Mouse (Mus musculus) embryonic facial prominence, embryonic 14.5 days (tissue): ENCODE data around the gene Rasgef1c. TPM values are rescaled to one million over a fixed set of nuclear protein-coding genes. Genes with fewer than 3 reads are reported as not detected.

Experiments used
- ATAC-seq: fragments of 200-750 bp; cut with Nextera tagmentation; 2 replicates; pipeline ENCODE4 v1.8.0; 2017; ENCODE audit warnings: low read depth, moderate number of reproducible peaks, moderate TSS enrichment
- DNase-seq: peaks from one replicate; pipeline ENCODE4 v3.0.0-alpha.2; 2015; ENCODE audit warnings: low spot score
- H3K27ac ChIP-seq: fragments of 300-500 bp; sonication (generic); replicated peaks from 2 replicates; pipeline ENCODE4 v1.5.1; 2014; ENCODE audit warnings: low read depth, mild to moderate bottlenecking, low read length, moderate library complexity
- H3K27me3 ChIP-seq: fragments of 300-500 bp; sonication (generic); replicated peaks from 2 replicates; pipeline ENCODE4 v1.6.1; 2014; ENCODE audit warnings: low read length; ENCODE audit not compliant: control insufficient read depth, insufficient read depth
- H3K36me3 ChIP-seq: fragments of 300-500 bp; sonication (generic); 2 replicates; pipeline ENCODE4 v1.6.1; 2014; ENCODE audit warnings: low read length, mixed read lengths; ENCODE audit not compliant: control insufficient read depth, insufficient read depth
- H3K4me1 ChIP-seq: fragments of 300-500 bp; sonication (generic); 2 replicates; pipeline ENCODE4 v1.6.1; 2014; ENCODE audit warnings: antibody characterized with exemption, low read length; ENCODE audit not compliant: control insufficient read depth, insufficient read depth
- H3K4me2 ChIP-seq: fragments of 300-500 bp; sonication (generic); 2 replicates; pipeline ENCODE4 v1.6.1; 2014; ENCODE audit warnings: low read depth, mild to moderate bottlenecking, low read length, moderate library complexity, mixed read lengths
- H3K4me3 ChIP-seq: fragments of 300-500 bp; sonication (generic); 2 replicates; pipeline ENCODE4 v1.5.1; 2014; ENCODE audit warnings: low read depth, mild to moderate bottlenecking, low read length
- H3K9ac ChIP-seq: fragments of 300-500 bp; sonication (generic); 2 replicates; pipeline ENCODE4 v1.6.1; 2014; ENCODE audit warnings: low read depth, mild to moderate bottlenecking, low read length, moderate library complexity, mixed read lengths
- H3K9me3 ChIP-seq: fragments of 300-500 bp; sonication (generic); 2 replicates; pipeline ENCODE4 v1.6.1; 2016; ENCODE audit warnings: low read length; ENCODE audit not compliant: control insufficient read depth
- WGBS: fragments of 180-500 bp; shearing (Covaris S2); extraction: QIAGEN DNeasy Blood & Tissue Kit; methylation state at CpG from one replicate; pipeline ENCODE4 v1.1.7; 2014; 5-methylcytosine and 5-hydroxymethylcytosine counted together
- polyA plus RNA-seq: library from polyadenylated mRNA; unstranded; fragments of >200 nt; fragmentation: Nextera tagmentation; extraction: Ambion mirVana; gene quantifications from 2 replicates; pipeline ENCODE4 v1.2.1, GENCODE M21; 2014

The Rasgef1c gene
- polyA plus RNA-seq, 1 experiment from 2014 or later, result 1.4 TPM

GRCm38 (mm10) chr11:49943901-49944300 lies 42.3 kb downstream of the Rasgef1c start:
- H3K27ac ChIP-seq, result no peak overlapping the region
- H3K27me3 ChIP-seq, result no peaks in the 10 kb centered on the region
- H3K9ac ChIP-seq, result no peak overlapping the region
- DNase-seq (no peak), ATAC-seq (no peak)
- 81% methylated on average over 5 of the region's 5 CpGs for whole genome bisulfite sequencing
- no peak overlapping the region for H3K4me3 ChIP-seq
- H3K4me1 ChIP-seq, result no peaks in the 10 kb centered on the region
- no peaks in the 10 kb centered on the region for H3K36me3 ChIP-seq
- peaks cover 9% of the 10 kb centered on the region; the same call in 1 of the 2 replicates for H3K9me3 ChIP-seq
- H3K4me2 ChIP-seq, result no peak overlapping the region

- ATAC-seq (no peak), DNase-seq (no peak)
- Histone ChIP-seq H3K36me3 (no peaks in the 10 kb centered on the region), H3K4me1 (no peaks in the 10 kb centered on the region), H3K27me3 (no peaks in the 10 kb centered on the region), H3K4me2 (no peak overlapping the region), H3K9me3 (peaks cover 9% of the 10 kb centered on the region; the same call in 1 of the 2 replicates), H3K9ac (no peak overlapping the region), H3K27ac (no peak overlapping the region), H3K4me3 (no peak overlapping the region)
- WGBS, result 85% methylated on average over 4 of the region's 4 CpGs
These were observed 44.1 kb downstream of the Rasgef1c start for GRCm38 (mm10) chr11:49945726-49946125.

DNA sequence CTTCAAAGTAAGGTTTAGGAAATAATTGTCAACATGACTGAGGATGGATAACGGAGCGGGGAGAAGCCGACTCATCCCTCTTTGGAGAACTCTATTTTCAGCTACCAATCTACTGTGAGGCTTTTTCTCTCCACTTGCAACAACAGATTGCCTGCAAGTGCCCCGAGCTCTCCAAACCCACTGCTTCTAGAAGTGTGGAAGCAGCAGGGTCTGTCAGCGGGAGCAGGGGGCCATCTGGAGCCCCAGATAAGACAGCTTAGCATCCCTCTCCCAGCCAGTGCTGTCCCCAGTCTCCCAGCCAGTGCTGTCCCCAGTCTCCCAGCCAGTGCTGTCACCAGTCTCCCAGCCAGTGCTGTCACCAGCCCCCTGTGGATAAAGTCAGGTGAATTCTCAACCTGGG lies 48.2 kb downstream of the Rasgef1c start:
- 77% methylated on average over 5 of the region's 5 CpGs for WGBS
- ATAC-seq, result no peak
- H3K4me3 ChIP-seq, result no peak overlapping the region

DNA sequence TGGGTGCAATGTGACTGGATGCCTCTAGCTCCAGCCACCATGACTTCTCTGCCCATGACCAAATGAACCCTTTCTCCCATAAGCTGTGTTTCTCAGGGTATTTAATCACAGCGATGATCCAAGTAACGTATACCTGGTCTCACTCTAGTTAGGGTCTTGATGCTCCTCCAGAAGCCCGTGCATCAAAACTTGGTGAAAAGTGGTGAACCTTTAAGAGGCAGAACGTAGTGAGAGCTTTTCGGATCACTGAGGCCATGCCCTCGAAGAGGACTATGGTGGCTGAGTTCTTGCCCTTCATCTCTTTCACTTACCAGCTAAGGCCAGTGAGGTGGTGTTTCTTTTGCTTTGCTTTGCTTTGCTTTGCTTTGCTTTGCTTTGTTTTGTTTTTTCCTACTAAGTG lies 52.0 kb downstream of the Rasgef1c start:
- no peak overlapping the region for H3K27ac ChIP-seq
- 89% methylated on average over 6 of the region's 6 CpGs for WGBS
- no peaks in the 10 kb centered on the region for H3K27me3 ChIP-seq
- H3K9me3 ChIP-seq, result no peaks in the 10 kb centered on the region
- H3K4me2 ChIP-seq, result no peak overlapping the region
- no peaks in the 10 kb centered on the region for H3K36me3 ChIP-seq
- H3K4me3 ChIP-seq, result no peak overlapping the region
- ATAC-seq (no peak), DNase-seq (no peak)
- H3K4me1 ChIP-seq, result no peaks in the 10 kb centered on the region
- H3K9ac ChIP-seq, result no peak overlapping the region

More for the DNA sequence above, 48.2 kb downstream of the Rasgef1c start:
- Histone ChIP-seq H3K9ac (no peak overlapping the region), H3K4me1 (no peaks in the 10 kb centered on the region), H3K27me3 (no peaks in the 10 kb centered on the region), H3K36me3 (no peaks in the 10 kb centered on the region), H3K4me2 (no peak overlapping the region), H3K27ac (no peak overlapping the region), H3K9me3 (peaks cover 9% of the 10 kb centered on the region; the same call in 1 of the 2 replicates)
- DNase-seq, result no peak

GRCm38 (mm10) chr11:49955577-49956261 lies 54.1 kb downstream of the Rasgef1c start:
- H3K9ac ChIP-seq, result no peak overlapping the region
- H3K27ac ChIP-seq, result no peak overlapping the region
- ATAC-seq (peak; percentile 78; the same call in 1 of the 2 replicates), DNase-seq (peak; percentile 84)
- 23% methylated on average over 8 of the region's 8 CpGs for WGBS
- H3K4me2 ChIP-seq, result no peak overlapping the region
- H3K4me3 ChIP-seq, result no peak overlapping the region
- H3K27me3 ChIP-seq, result no peaks in the 10 kb centered on the region
- H3K36me3 ChIP-seq, result no peaks in the 10 kb centered on the region
- no peaks in the 10 kb centered on the region for H3K4me1 ChIP-seq
- H3K9me3 ChIP-seq, result no peaks in the 10 kb centered on the region

- Histone ChIP-seq H3K4me1 (no peaks in the 10 kb centered on the region), H3K36me3 (no peaks in the 10 kb centered on the region), H3K27ac (no peak overlapping the region), H3K9ac (no peak overlapping the region), H3K9me3 (no peaks in the 10 kb centered on the region), H3K4me3 (no peak overlapping the region), H3K4me2 (no peak overlapping the region), H3K27me3 (no peaks in the 10 kb centered on the region)
- no peak for ATAC-seq
- WGBS, result 88% methylated on average over 10 of the region's 10 CpGs
- no peak for DNase-seq
These were observed 56.4 kb downstream of the Rasgef1c start for GRCm38 (mm10) chr11:49958017-49958416.

DNA sequence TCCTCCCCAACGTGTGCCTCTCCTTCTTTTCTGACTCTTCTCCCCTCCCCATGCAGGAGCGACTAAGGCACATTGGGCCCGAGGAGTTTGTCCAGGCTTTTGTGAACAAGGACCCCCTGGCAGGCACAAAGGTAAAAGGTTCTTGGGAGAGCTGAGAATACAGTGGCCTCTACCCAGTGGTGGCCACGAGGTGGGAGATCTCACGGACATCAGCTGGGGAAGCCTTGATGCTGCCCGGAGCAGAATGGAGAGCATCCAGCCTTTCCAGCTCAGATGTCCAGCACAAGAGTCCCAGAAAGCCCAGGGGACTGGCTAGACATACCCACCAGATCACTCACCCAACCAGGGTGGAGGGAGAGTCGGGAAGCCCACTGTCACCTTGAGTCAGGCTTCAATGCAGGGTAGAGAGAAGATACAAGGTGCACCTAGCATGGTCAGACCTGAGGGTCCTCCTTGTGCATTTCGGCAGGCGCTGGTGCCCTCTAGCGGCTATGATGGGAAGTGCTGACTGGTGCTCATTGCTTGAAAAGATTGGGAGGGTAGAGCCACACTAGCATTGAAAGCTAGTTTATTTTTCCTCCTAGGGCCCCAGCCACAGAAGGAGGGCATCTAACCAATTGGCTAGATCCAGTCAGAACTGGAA lies 59.6 kb downstream of the Rasgef1c start:
- DNase-seq (peak; percentile 68), ATAC-seq (no peak)
- H3K4me2 ChIP-seq, result no peak overlapping the region
- 36% methylated on average over 10 of the region's 10 CpGs for WGBS
- no peaks in the 10 kb centered on the region for H3K27me3 ChIP-seq
- no peaks in the 10 kb centered on the region for H3K36me3 ChIP-seq
- no peak overlapping the region for H3K4me3 ChIP-seq
- no peaks in the 10 kb centered on the region for H3K4me1 ChIP-seq
- H3K27ac ChIP-seq, result no peak overlapping the region
- no peak overlapping the region for H3K9ac ChIP-seq
- no peaks in the 10 kb centered on the region for H3K9me3 ChIP-seq

- Histone ChIP-seq H3K36me3 (no peaks in the 10 kb centered on the region), H3K4me3 (no peak overlapping the region), H3K27me3 (no peaks in the 10 kb centered on the region), H3K27ac (no peak overlapping the region), H3K9me3 (no peaks in the 10 kb centered on the region), H3K9ac (no peak overlapping the region), H3K4me1 (no peaks in the 10 kb centered on the region), H3K4me2 (no peak overlapping the region)
- ATAC-seq (no peak), DNase-seq (no peak)
- 71% methylated on average over 3 of the region's 3 CpGs for WGBS
These were observed 63.7 kb downstream of the Rasgef1c start for GRCm38 (mm10) chr11:49965320-49965719.

- Histone ChIP-seq H3K36me3 (no peaks in the 10 kb centered on the region), H3K4me2 (no peak overlapping the region), H3K9me3 (no peaks in the 10 kb centered on the region), H3K4me3 (no peak overlapping the region), H3K27ac (no peak overlapping the region), H3K4me1 (no peaks in the 10 kb centered on the region), H3K27me3 (no peaks in the 10 kb centered on the region), H3K9ac (no peak overlapping the region)
- DNase-seq (no peak), ATAC-seq (no peak)
- WGBS, result 90% methylated on average over 2 of the region's 2 CpGs
These were observed 68.1 kb downstream of the Rasgef1c start for GRCm38 (mm10) chr11:49969692-49970091.
